Mouse (Mus musculus): Measurements from ENCODE around the gene Fam98b. TPM values are rescaled to one million over a fixed set of nuclear protein-coding genes. Genes with fewer than 3 reads are reported as not detected.

The Fam98b gene
- polyA plus RNA-seq (2015; fragmentation: Nextera tagmentation; extraction: Ambion mirVana): 7.6 and 8.6 TPM in 2 replicates

DNA sequence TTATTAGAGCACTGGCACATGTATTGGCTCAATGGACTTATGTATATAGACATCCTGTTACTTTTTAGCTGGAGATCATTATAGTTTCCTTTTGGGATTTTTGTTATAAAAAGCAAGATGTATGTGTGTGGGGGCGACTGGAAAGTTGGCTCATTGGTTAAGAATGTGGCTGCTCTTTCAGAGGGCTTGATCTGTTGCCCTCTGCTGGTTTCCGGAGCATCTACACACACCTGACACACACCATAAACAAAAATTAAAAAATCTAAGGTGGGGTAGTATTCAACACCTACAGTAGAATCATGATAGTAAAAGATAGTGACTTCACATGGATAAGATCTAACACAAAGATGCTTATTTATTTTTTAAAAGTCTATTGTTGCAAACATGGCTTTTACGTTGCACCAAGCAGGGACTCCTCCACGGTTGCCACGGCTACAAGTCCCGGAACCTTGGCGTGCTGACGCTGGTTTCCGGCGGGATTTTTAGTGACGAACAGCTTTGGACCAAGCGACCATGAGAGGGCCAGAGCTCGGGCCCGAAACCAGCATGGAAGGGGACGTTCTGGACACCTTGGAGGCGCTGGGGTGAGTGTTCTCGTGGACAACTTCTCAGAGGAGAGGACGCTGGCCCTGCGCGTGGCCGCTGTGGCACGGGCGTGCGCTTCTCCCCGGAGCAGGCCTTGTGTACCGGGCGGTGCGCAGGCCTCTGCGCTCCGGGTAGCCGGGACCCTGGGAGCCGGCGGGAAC is at the start of gene Fam98b:
Fam98b (plus strand) TSS at position 485 of the 746 bp plus-strand sequence.
- H3K9ac ChIP-seq (ENCODE audit: low read length): peak within 1 kb of the TSS; percentile 98
- no peaks in the 10 kb centered on the region for H3K9me3 ChIP-seq (ENCODE audit: control insufficient read depth, low read length)
- H3K27me3 ChIP-seq (ENCODE audit: control insufficient read depth, insufficient read depth, low read depth, low read length): no peaks in the 10 kb centered on the region
- peak within 1 kb of the TSS; percentile 98 for H3K4me3 ChIP-seq (ENCODE audit: low read length)
- H3K4me1 ChIP-seq (replicated peaks; ENCODE audit: control insufficient read depth, insufficient read depth, low read length): peaks cover 6% of the 10 kb centered on the region
- no peaks in the 10 kb centered on the region for H3K36me3 ChIP-seq (ENCODE audit: control insufficient read depth, insufficient read depth, low read length)
- peak within 1 kb of the TSS; percentile 91 for H3K27ac ChIP-seq (ENCODE audit: low read length)
- under 1% methylated on average over 33 of the region's 33 CpGs for WGBS
- ATAC-seq (ENCODE audit: low read depth): peak; percentile 96
- H3K4me2 ChIP-seq (ENCODE audit: low read depth, low read length): peak within 1 kb of the TSS; percentile 55

DNA sequence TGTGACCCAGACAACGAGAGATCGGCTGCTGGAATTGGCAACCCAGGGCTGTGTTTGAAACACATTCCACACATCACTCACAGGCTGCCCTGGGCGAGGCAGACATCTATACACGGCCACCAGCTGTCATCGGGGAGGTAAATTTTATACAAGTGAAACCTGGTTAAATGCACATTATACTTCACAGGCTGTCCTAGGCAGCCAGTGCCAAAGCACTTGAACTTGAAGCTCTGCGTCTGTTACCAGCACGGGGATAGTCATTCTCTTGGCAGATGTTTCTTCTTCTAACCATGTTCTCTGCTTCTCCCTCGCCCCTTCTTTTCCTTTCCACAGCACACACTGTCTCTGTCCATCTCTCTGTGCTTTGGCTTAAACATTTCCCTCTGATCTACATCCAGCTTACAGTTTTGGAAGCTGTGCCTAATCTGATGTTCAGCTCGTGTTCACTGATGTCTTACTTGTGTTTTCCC is 48.6 kb upstream of the Fam98b start:
- H3K27ac ChIP-seq (ENCODE audit: low read length): peak overlapping the region; percentile 60
- H3K9me3 ChIP-seq (ENCODE audit: control insufficient read depth, low read length): no peaks in the 10 kb centered on the region
- no peaks in the 10 kb centered on the region for H3K27me3 ChIP-seq (ENCODE audit: control insufficient read depth, insufficient read depth, low read depth, low read length)
- no peak overlapping the region for H3K4me3 ChIP-seq (ENCODE audit: low read length)
- H3K9ac ChIP-seq (ENCODE audit: low read length): no peak overlapping the region
- 23% methylated on average over 9 of the region's 9 CpGs for WGBS
- no peaks in the 10 kb centered on the region for H3K36me3 ChIP-seq (ENCODE audit: control insufficient read depth, insufficient read depth, low read length)
- H3K4me1 ChIP-seq (replicated peaks; ENCODE audit: control insufficient read depth, insufficient read depth, low read length): peaks cover 17% of the 10 kb centered on the region
- H3K4me2 ChIP-seq (ENCODE audit: low read depth, low read length): peak overlapping the region; percentile 18; the same call in 1 of the 2 replicates
- peak; percentile 90 for ATAC-seq (ENCODE audit: low read depth)

DNA sequence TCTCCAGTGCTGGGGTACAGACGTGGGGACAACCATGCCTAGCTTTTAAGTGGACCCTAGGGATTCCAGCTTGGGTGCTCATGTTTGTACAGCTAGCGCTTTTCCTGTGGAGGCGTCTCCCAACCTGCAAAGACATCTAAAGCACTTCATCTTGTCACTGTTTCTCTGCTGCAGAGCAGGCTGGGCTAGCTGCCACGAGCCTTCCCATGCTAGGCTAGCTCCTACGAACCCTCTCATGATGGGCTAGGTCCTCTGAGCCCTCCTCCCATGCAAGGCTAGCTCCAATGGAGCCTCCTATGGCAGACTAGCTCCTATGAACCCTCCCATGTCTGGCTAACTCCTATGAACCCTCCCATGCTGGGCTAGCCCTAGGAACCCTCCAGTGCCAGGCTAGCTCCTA is 46.2 kb upstream of the Fam98b start:
- whole genome bisulfite sequencing: 26% methylated on average over 5 of the region's 5 CpGs
- Histone ChIP-seq H3K9ac (ENCODE audit: low read length) (no peak overlapping the region), H3K4me2 (ENCODE audit: low read depth, low read length) (no peak overlapping the region), H3K9me3 (ENCODE audit: control insufficient read depth, low read length) (no peaks in the 10 kb centered on the region), H3K4me1 (replicated peaks; ENCODE audit: control insufficient read depth, insufficient read depth, low read length) (peaks cover 17% of the 10 kb centered on the region), H3K36me3 (ENCODE audit: control insufficient read depth, insufficient read depth, low read length) (no peaks in the 10 kb centered on the region), H3K27me3 (ENCODE audit: control insufficient read depth, insufficient read depth, low read depth, low read length) (no peaks in the 10 kb centered on the region), H3K4me3 (ENCODE audit: low read length) (no peak overlapping the region), H3K27ac (ENCODE audit: low read length) (peak overlapping the region; percentile 26)
- ATAC-seq (ENCODE audit: low read depth): 0 out of 2 replicates have a peak, but pooled peaks have one; percentile 10

DNA sequence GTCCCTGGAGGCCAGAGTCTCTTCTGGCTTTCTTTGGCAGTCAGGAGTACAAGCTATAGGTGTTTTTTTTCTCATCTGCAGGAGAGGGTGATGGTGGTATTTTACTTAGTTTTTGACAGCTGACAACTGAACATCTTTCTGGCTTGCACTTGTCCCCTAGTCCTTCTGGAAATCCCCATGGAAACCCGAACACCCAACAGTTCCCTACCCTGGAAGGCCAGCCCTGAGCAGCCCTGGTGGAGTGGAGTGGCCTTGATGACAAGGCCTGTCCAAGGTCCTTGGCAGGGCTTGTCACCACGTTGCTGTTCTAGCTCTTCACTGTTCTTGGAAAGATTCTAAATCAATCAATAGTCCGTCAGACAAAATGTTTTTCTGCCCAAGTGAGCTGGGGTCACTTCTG is 45.0 kb upstream of the Fam98b start:
- Histone ChIP-seq H3K9me3 (ENCODE audit: control insufficient read depth, low read length) (no peaks in the 10 kb centered on the region), H3K36me3 (ENCODE audit: control insufficient read depth, insufficient read depth, low read length) (no peaks in the 10 kb centered on the region), H3K27me3 (ENCODE audit: control insufficient read depth, insufficient read depth, low read depth, low read length) (no peaks in the 10 kb centered on the region), H3K4me1 (replicated peaks; ENCODE audit: control insufficient read depth, insufficient read depth, low read length) (peaks cover 15% of the 10 kb centered on the region), H3K4me3 (ENCODE audit: low read length) (no peak overlapping the region), H3K9ac (ENCODE audit: low read length) (no peak overlapping the region), H3K27ac (ENCODE audit: low read length) (no peak overlapping the region), H3K4me2 (ENCODE audit: low read depth, low read length) (no peak overlapping the region)
- 41% methylated on average over 3 of the region's 3 CpGs for whole genome bisulfite sequencing
- no peak for ATAC-seq (ENCODE audit: low read depth)

DNA sequence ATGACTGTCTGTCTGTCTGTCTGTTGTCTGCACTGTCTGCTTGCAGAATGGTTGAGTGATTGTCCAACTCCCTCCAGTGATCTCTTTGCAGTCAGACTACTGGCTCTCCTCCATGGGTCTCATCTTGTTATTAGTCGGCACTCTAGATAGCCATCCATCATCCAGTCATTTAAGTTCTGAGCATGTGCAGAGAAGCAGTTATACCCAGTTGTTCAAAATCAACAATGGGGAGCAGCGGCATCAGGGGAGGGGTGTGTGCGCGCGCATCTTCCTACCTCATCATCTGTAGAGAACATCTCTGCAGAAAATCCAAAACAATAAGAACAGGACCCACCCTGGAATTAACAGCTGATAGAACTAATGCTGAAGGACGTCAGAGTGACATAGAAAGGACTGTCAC is 44.5 kb upstream of the Fam98b start:
- H3K9me3 ChIP-seq (ENCODE audit: control insufficient read depth, low read length): no peaks in the 10 kb centered on the region
- 74% methylated on average over 6 of the region's 6 CpGs for WGBS
- ATAC-seq (ENCODE audit: low read depth): no peak
- peaks cover 10% of the 10 kb centered on the region for H3K4me1 ChIP-seq (replicated peaks; ENCODE audit: control insufficient read depth, insufficient read depth, low read length)
- no peaks in the 10 kb centered on the region for H3K36me3 ChIP-seq (ENCODE audit: control insufficient read depth, insufficient read depth, low read length)
- no peaks in the 10 kb centered on the region for H3K27me3 ChIP-seq (ENCODE audit: control insufficient read depth, insufficient read depth, low read depth, low read length)
- no peak overlapping the region for H3K27ac ChIP-seq (ENCODE audit: low read length)
- H3K4me2 ChIP-seq (ENCODE audit: low read depth, low read length): no peak overlapping the region
- H3K4me3 ChIP-seq (ENCODE audit: low read length): no peak overlapping the region
- no peak overlapping the region for H3K9ac ChIP-seq (ENCODE audit: low read length)

DNA sequence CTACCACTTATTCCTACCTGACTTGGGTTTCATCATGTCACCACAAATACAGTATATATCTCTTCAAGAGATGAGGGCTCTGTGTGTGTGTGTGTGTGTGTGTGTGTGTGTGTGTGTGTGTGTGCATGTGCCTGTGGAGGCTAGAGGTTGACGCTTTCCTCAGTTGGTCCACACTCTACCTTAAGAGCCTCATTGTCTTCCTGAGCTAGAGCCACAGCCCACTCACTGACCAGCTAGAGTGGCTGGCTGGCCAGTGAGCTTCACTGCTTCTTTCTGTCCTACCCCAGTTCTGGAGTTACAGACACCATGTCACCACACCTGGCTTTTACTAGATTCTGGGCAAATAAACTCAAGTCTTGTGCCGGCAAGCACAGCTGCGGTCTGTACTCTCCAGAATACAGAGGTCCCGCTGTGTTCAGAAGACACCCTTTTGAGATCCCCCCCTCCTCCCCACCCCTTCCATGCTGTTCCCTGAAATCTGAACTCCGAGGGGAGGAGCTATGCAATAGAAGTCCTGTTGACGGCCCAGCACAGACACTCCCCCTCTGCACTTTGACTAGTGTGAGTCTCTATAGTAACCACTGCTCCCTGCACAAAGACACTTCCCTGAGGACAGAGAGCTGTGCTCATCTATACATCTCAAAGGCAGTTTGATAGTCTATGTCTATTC is 39.0 kb upstream of the Fam98b start:
- Histone ChIP-seq H3K9ac (ENCODE audit: low read length) (no peak overlapping the region), H3K27me3 (ENCODE audit: control insufficient read depth, insufficient read depth, low read depth, low read length) (no peaks in the 10 kb centered on the region), H3K27ac (ENCODE audit: low read length) (peak overlapping the region; percentile 50; the same call in 1 of the 2 replicates), H3K4me2 (ENCODE audit: low read depth, low read length) (peak overlapping the region; percentile 49), H3K9me3 (ENCODE audit: control insufficient read depth, low read length) (no peaks in the 10 kb centered on the region), H3K4me3 (ENCODE audit: low read length) (peak overlapping the region; percentile 20; the same call in 1 of the 2 replicates), H3K36me3 (ENCODE audit: control insufficient read depth, insufficient read depth, low read length) (no peaks in the 10 kb centered on the region), H3K4me1 (replicated peaks; ENCODE audit: control insufficient read depth, insufficient read depth, low read length) (peaks cover 10% of the 10 kb centered on the region)
- WGBS: under 1% methylated on average over 6 of the region's 6 CpGs
- ATAC-seq (ENCODE audit: low read depth): peak; percentile 99

DNA sequence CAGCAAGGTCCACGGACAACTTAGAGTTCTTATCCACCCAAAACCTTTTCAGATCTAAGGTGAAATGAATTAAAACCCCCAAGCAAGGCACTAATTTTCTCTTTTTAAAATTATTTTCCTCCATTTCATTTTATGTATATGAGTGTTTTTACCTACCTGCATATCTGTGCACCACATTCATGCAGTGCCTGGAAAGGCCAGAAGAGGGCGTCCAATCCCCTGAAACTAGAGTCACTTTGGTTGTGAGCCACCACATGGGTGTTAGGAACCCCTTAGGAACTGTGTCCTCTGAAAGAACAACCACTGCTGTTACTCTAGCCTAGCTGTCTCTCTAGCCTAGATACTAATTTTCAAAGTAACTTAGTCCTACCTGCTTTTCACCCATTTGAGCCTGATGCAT is 33.4 kb upstream of the Fam98b start:
- no peak overlapping the region for H3K27ac ChIP-seq (ENCODE audit: low read length)
- no peaks in the 10 kb centered on the region for H3K9me3 ChIP-seq (ENCODE audit: control insufficient read depth, low read length)
- no peaks in the 10 kb centered on the region for H3K27me3 ChIP-seq (ENCODE audit: control insufficient read depth, insufficient read depth, low read depth, low read length)
- H3K4me1 ChIP-seq (replicated peaks; ENCODE audit: control insufficient read depth, insufficient read depth, low read length): no peaks in the 10 kb centered on the region
- no peak overlapping the region for H3K4me3 ChIP-seq (ENCODE audit: low read length)
- no peak for ATAC-seq (ENCODE audit: low read depth)
- H3K4me2 ChIP-seq (ENCODE audit: low read depth, low read length): no peak overlapping the region
- WGBS: 53% methylated on average over 2 of the region's 2 CpGs
- H3K9ac ChIP-seq (ENCODE audit: low read length): no peak overlapping the region
- H3K36me3 ChIP-seq (ENCODE audit: control insufficient read depth, insufficient read depth, low read length): no peaks in the 10 kb centered on the region

DNA sequence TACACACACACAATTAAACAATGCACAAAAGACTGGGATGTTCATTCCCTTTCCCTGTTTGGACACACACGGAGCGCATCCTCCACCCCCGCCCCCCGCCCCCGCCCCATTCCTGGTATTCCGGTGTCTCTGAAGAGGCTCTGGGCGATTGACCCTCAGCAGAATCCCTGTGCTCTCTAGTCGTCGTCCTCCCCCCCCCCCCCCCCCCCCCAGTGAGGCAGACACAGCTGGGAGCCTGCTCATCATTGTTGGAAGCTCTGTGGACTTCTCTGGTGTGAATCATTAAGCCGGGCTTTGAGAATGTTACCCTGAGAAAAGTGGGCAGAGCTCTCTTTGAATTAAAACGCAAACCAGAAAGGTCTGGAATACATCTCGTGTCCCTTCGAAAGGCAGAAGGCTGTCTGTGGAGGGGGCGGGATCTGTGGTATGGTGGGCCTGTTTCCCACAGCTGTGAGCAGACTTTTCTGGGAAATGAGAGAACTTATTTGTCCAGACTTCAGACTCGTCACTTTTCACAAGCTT is 31.8 kb upstream of the Fam98b start:
- no peak overlapping the region for H3K4me2 ChIP-seq (ENCODE audit: low read depth, low read length)
- H3K27me3 ChIP-seq (ENCODE audit: control insufficient read depth, insufficient read depth, low read depth, low read length): no peaks in the 10 kb centered on the region
- H3K4me3 ChIP-seq (ENCODE audit: low read length): no peak overlapping the region
- H3K36me3 ChIP-seq (ENCODE audit: control insufficient read depth, insufficient read depth, low read length): no peaks in the 10 kb centered on the region
- 19% methylated on average over 15 of the region's 15 CpGs for WGBS
- no peak overlapping the region for H3K9ac ChIP-seq (ENCODE audit: low read length)
- ATAC-seq (ENCODE audit: low read depth): peak; percentile 45
- H3K27ac ChIP-seq (ENCODE audit: low read length): no peak overlapping the region
- no peaks in the 10 kb centered on the region for H3K9me3 ChIP-seq (ENCODE audit: control insufficient read depth, low read length)
- no peaks in the 10 kb centered on the region for H3K4me1 ChIP-seq (replicated peaks; ENCODE audit: control insufficient read depth, insufficient read depth, low read length)

DNA sequence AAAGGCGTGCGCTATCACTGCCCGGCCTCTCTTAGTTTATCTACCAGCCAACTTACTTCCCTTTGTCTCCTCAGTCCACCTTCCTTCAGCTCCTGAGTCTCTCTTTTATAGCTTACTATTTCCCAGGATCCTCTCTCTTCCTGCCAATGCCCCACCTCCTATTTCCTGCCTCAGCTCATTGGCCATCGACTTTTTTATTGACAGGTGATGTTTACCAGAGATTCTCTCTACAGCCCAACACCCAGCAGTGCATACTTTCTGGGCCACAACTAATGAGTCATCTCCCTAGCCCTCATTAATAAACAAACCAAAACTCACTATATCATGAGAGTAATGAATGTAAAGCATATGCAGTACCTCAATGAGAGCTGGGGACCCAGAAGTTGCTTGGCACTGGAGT is 30.0 kb upstream of the Fam98b start:
- ATAC-seq (ENCODE audit: low read depth): no peak
- 90% methylated on average over 4 of the region's 4 CpGs for whole genome bisulfite sequencing
- H3K27me3 ChIP-seq (ENCODE audit: control insufficient read depth, insufficient read depth, low read depth, low read length): no peaks in the 10 kb centered on the region

More for the DNA sequence above, 30.0 kb upstream of the Fam98b start:
- no peak overlapping the region for H3K9ac ChIP-seq (ENCODE audit: low read length)
- H3K4me1 ChIP-seq (replicated peaks; ENCODE audit: control insufficient read depth, insufficient read depth, low read length): no peaks in the 10 kb centered on the region
- H3K4me2 ChIP-seq (ENCODE audit: low read depth, low read length): no peak overlapping the region
- H3K4me3 ChIP-seq (ENCODE audit: low read length): no peak overlapping the region
- no peaks in the 10 kb centered on the region for H3K9me3 ChIP-seq (ENCODE audit: control insufficient read depth, low read length)
- H3K36me3 ChIP-seq (ENCODE audit: control insufficient read depth, insufficient read depth, low read length): no peaks in the 10 kb centered on the region
- H3K27ac ChIP-seq (ENCODE audit: low read length): no peak overlapping the region

All from lung, embryonic 16.5 days (tissue).